Mouse (Mus musculus): ENCODE data around the gene Tnnc1.

Gene Tnnc1

DNA sequence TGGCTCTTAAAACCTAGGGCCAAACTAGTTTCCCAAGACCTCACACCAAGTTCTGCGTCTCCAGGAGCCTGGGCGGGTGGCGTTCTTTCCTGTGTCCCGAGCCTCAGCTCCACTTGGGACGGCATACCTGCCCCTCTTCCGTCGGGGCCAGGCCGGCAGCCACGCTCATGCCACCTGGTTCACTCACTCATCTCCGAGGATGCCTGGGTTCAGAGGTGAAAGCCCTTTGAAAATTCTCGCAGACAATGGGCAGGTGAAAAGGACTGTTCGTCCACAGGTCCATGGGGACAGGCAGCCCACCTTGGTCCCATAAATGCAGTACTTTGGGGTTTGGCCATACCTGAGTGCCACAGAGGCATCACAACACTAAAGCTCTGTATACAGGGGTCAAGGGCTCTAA, 23.9 kb upstream of the Tnnc1 start:
- no peak for DNase-seq

DNA sequence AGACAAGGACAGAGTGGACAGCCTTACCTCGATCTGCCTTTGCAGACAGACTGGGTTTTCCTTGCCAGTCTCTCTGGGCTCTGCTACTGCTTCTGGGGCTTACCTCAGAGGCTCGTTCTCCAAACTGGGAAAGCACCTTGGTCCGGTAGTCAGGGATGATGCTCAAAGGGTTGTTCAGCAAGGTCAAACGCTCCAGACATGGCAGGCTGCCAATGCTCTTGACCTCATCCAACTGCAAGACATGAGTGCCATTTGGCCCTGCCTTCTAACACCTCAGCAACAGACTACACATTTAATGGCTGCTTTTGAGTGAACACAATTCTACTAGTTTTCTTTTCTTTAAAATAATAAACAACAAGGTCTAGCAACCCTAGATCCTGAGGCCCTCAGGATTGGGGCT, 21.5 kb upstream of the Tnnc1 start:
- no peak for DNase-seq

DNA sequence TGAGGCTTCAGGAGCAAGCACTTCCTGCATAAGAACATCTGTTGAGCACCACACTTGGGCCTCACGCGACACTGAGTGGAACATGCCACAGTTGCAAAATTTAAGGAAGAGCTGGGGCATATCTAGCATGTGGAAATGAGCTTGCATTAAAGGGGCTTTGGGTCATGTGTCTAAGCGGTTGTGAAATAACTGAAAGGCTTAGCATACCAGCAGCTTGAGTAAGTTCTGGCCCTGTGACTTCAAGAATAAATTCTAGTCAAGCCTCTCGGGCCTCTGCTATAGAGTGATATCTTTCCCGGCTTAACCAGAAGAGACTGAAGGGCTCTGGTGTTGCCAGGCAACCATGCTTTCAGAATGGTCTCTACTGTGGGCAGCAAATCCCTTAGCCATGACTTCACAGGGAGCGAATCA, 19.3 kb upstream of the Tnnc1 start:
- no peak for DNase-seq

DNA sequence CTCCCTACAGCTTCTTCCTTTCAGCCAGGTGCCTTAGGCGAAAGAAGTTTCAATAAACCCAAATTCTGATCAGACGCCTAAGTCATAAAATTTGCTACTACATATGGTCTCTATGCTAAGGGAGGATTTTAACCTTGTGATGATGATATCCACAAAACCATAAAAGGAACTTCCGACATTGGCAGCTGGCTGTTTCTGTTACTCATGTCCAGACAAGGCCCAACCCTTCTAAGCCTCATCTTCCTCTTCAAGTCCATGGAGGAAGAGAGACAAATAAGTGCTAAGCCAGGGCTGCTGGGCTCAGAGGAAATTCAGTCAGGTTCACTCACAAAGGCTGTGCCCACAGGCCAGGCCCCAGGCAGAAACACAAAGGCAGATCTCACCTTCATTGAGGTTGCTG, 18.8 kb upstream of the Tnnc1 start:
- DNase-seq = no peak

DNA sequence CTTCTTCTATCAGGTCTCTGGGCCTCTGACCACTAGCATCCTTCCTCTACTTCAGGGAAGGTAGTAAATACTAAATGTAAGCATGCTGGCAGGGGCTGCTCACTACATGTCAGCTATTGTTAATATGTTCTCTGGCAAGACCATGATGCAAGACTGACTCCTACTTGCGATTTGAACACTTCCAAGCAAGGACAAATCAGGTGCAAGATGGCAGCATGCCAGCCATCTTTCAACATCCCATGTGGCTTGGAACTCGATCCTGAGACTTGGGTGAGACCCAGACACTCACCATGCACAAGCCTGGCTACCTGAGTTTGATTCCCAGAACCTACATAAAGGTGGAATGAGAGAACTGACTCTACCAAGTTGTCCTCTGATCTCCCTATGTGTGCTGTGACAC, 16.2 kb upstream of the Tnnc1 start:
- DNase-seq = no peak

DNA sequence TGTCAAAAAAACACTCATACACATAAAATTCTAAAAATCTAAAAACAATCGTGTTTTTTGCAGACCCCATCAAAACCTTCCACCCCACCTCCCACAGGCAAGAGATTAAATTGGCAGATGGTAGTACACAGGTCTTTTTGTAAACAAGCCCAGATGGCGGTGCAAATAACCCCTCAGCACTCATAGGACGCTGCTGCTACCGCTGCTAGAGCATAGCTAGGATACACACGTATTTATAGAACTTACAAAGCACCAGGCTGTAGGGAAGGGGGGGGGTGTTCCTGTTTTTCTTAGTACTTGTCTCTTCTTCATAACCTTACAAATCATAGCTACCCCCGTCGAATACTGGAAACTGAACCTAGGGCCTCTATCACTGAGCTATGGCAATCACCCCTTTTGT, 14.3 kb upstream of the Tnnc1 start:
- DNase-seq = no peak

DNA sequence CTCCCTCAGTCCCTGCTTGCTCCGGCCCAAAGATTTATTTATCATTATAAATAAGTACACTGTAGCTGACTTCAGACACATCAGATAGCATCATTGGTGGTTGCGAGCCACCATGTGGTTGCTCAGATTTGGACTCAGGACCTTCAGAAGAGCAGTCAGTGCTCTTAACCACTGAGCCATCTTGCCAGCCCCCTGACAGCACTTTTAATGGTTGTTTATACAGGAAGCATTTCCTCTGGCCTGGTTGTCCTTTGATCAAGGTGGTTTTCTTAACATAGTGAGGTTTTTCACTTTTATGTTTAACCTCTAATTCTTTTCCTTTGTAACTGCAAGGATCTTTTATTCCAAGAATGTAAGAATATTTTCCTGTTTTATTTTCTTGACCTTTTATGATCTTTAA, 13.7 kb upstream of the Tnnc1 start:
- no peak for DNase-seq

DNA sequence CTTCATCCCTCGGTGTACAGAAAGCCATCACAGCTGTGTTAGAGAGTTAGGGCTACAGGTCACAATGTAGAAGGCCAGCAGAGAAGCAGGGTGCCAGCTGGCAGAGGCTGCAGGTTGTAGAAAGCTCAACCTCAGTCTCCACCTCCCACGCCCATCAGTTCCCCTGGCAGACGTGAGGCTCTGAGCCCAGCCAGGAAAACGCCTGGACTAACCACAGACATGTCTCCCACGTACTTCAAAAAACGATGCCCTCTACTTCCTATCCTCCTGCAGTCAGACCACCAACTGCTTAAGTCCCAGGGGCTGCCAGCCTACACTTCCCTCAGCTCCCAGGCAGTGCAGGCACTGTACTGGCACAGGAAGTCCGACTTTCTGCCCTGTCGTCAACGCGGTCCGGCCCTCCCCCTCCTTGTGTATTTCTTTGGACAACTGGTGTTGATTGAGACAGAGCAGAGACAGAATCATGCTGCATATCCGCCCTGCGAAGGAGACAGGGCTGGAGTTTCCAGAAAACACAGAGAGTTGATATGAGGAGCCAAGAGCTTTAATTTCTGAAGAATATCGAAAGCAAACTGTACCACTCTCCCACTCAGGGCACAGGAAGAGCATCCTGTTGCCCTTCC, 13.1 kb upstream of the Tnnc1 start:
- no peak for DNase-seq

DNA sequence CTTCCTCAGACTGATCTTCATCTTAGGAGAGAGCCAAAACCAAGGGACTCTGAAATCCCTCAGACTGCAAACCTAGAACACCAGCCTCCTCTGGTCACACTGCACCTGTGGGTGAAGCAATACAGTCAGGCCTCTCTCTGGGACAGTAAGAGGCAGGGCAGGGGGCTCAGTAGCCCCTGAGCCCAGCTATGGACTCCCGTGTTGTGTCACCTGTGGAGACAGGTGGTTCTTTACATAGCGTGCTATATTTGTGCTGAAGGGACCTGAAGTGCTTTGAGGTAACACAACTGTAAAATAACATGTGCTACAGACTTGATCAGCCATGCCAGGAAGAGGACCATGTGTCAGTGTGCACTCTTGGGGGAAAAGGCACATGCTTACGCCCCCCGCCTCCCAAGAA, 12.6 kb upstream of the Tnnc1 start:
- no peak for DNase-seq

DNA sequence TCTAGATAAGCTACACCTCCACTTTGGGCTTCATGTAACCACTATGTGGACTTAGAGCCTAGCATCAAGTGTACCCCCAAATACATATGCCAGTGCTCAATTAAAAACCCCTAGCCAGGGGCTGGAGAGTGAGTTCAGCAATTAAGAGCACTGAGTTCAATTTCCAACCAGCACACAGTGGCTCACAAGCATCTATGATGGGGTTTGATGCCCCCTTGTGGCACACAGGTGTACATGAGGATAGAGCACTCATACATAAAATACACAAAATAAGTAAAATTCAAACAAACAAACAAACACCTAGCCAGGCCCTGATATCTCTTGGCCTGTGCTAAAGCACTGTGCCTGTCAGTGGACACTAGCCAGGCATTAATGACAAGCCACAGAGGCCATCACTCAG, 12.1 kb upstream of the Tnnc1 start:
- DNase-seq = no peak

DNA sequence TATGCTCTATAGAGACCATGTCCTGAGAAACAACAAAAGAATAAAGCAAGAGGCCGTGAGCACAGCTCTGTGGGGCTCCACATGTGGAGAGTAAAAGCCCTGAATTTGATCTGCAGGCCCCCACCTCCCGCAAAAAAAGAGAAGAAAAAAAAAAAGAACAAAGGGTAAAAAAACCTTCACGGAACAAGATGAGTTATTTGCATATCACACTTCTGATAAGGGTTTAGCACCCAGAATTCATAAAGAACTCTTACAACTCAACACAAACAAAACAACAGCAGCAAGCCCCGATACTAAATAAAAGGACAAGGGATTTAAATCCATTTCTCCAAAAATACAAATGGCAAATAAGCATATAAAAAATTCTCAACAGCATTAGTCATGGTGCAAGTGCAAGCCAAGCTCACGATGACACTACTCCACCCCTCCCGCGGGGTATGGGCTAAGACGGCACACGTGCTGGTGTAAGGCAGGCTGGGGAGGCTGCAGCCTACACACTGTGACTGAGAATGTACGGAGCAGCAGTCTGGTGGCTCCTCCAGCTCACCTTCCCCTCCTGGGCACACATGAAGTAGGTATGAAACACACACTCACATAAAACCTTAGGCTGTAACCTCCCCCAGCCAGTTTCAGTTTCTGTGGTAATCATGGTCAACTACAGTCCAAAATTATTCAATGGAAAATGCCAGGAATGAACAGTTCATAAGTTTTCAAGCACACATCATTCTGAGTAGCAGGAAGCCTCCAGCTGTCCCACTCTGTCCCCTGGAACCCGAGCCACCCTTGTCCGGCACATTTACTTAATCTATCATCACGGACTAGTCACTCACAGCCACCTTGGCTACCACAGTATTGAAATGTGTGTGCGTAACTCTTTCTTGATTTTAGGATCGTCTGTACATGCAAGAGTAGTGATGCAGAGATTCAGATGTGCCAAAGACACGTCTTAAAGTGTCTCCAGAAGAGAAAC, 10.3 kb upstream of the Tnnc1 start:
- no peak for DNase-seq

DNA sequence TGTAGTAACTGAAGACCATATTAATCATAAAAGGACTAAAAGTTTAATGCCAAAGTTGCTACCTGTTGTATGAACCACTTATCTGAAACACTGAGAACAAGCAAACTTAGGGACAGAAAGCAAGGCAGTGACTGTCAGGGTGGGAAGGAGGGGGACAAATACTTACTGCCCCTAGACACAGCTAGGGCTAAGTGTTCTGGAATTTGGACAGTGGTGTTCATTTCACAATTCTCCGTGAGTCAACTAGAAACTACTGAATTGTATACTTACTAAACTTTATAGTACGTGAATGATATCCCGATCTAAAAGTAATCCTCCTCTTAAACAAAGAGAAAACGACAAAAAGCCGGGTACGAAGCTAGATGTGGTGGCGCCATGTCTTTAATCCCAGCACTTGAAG, 8.5 kb upstream of the Tnnc1 start:
- DNase-seq = no peak

DNA sequence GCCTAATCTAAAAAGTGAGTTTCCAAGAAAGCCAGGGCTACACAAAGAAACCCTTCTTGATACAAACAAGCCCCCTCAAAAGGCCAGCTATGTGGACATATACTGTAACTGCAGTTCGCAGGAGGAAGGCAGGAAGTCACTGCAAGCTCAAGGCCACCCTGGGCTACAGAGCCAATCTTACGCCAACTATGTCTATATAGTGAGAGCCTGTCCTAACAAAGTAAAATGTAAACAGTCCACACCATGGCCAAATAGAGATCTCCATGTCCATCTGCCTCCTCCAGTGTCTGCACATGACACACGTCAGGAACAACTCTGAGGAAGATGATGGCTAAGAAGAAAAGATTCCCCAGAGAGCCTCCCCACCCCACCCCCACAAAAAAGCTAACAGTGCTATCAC, 8.1 kb upstream of the Tnnc1 start:
- DNase-seq = no peak

DNA sequence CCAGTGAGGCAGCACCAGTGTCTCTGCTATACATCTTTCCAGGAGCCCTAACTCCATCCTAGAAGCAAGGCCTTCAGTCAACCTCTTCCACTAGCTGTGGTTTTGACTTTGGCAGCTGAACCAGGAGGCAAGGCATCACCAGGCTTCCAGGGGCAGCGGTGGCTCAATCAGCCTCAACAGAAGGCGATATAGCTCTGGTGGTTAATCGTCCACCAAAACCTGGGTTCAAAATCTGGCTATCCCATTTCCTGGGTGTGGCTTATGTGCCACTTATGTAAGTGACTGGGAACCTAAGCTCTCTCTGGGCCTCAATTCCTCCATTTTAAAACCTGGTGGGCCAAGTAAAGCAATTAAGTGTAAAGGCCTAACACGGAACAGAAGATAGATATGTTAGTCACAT, 3.3 kb upstream of the Tnnc1 start:
- DNase-seq = no peak

DNA sequence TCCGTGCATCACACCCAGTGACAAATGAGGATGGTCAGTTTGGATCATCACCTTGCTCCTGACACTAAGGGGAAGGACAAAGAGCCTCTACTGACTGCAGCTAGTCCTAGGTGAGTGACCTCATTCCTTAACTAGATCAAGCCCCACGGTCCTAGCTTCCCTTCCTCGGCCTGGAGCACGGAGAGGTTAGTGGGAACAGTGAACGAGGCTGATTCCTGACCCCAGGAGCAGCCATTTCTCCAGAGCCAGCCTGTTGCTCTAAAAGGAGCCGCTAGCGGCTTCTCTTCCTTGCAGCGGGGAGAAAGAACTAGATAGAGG, 2.9 kb upstream of the Tnnc1 start:
- DNase-seq = no peak

DNA sequence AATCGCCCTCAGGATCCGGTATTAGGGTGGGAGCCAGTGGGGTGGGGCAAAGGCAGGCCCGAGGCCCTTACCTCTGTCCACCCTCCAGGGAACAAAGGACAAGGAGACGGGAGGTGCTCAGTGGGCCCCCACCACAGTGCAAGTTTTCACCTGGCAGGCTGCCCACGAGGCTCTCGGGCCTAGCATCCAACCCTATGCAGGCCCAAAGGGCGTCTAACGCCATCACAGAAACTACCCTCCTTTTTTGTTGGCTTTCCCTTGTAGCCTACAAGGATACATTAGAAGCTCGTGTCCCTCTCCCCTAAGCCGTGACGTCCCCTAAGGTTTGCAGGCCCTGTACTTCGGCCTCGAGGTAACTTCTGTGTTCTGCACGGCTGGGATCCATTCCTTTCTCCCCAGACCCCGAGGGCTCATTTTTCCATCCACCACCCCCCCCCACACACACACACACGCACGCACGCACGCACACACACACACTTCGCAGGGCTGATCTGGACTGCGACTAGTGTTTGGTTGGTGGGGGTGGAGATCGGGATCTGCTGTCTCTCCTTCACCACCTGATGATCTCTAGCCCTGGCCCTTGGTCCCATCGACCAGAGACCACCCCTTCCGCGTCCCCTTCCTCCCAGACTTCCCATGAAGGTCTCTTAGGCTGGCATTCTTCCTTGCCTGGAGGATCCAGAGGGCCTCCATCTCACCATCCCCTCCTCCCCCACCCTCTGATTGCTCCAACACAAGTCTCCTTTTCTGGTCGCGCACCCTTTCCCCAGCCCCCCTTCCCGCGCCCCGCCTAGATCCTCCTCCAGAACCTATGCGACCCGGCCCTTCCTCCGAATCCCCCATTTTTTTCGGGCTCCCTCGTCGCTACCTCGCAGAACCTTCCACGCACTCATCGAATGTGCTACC, 2.3 kb upstream of the Tnnc1 start:
- peak; percentile 45 for DNase-seq

DNA sequence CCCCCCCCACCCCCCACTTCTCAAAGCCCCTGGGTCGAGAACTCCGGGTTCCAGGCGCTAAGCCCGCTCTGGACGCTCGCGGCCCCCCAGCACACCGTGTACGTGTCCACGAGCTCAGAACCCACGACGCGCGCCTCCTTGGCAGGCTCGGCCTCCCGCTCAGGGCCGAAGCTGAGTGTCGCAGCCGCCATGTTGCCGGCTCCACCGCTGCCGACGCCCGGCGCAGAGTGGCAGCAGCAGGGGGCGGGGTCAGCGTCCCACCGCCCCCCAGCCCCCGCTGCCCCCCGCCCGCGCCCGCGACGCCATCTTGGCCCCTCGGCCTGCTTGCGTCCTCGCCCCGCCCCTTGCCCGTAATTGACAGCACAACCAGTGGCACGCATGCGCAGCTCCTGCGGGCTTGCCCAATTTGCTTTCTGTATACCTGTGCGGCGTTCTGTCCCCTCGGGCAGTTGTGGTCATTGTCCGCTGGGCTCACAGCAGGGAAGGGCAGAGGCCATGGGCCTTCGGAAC, 1.6 kb upstream of the Tnnc1 start:
- peak; percentile 98 for DNase-seq

DNA sequence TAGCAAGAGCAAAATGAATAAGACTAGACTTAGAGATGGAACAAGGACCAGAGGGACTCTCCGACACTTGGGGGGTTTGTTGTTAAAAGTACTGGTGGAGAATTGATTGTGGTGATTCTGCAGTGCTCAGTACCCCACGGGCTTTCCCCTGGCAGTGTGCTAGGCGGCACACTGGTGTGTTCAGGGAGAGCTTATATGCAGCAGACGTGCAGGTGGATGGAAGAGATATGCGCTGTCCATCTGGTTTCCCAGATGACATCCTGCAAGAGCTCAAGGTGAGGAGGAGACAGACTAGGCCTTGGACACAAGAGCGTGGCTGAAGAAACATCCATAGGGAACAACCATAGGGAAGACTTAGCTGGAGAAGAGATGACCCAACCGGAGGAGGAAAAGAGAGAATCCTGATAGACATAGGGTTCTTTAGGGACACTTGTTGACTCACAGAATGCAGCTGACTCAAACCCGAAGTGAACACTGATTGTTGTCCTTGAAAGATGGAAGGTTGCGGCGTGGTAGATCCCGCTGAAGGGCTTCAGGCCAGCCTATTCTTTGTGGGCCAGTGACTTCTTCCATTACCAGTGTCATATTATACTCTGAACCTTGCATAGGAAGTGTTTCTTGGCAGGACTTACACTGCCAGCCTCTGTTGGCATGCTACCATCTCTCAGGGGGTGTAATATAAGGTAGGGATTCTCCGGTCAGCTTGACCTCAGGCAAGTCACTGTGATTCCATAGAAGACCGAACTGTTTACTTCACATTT, 862 bp upstream of the Tnnc1 start:
- peak; percentile 59 for DNase-seq

DNA sequence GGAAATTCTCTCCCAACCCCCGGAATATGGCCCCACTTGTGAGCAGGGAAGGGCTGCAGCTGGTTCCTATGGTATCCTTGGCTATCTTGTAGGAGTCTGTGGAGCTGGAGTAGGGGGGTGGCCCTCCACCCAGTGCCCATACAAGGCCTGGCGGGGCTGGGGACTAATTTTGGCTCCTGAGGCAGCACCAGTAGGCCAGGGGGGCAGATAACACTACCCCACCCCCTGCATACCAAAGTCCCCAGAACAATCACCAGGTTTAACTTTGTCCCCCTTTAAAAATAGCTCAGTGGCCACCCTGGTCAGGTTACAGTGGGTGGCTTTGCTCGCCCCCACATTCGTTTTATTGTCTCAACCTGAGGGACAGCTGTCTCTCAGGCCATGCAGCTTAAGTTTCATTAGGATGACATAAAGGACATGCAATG, 1.0 kb downstream of the Tnnc1 start:
- no peak for DNase-seq

DNA sequence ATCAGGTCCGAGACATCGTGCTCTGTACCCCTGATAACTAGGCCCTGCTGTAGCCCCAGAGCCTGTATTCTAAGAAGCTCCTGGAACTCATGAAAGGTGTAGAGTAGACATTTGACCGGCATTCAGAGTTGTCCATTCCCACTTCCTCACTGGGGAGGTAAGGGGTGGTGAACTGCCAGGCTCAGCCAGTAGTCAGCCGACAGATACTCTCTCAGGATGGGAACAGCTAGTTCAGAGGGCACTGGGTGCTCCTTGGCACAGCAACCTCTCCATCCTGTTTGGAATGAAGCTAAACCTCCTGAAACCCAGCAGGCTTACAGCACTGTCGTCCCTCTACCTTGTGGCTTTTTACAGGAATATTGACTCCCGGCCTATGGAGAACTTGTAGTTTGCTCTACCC, 3.7 kb downstream of the Tnnc1 start:
- DNase-seq = no peak

DNA sequence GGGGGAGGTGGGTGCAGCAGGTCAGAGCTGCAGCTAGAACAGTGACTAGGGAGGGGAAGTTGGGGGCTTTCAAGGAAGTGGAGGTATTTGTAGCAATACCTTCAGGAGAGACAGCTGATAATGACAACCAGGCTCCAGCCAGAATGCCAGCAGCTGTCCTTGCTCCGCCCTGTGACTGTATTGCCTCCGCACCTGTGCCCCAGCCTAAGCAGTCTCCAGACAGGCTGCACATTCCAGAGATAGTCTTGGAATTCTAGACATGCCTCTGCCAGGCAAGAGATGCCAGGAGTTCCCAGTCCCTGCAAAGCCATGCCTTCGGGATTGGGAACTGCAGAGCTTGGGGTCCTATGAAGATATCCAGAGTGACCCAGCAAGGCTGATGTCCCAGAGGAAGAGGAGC, 4.4 kb downstream of the Tnnc1 start:
- no peak for DNase-seq

DNA sequence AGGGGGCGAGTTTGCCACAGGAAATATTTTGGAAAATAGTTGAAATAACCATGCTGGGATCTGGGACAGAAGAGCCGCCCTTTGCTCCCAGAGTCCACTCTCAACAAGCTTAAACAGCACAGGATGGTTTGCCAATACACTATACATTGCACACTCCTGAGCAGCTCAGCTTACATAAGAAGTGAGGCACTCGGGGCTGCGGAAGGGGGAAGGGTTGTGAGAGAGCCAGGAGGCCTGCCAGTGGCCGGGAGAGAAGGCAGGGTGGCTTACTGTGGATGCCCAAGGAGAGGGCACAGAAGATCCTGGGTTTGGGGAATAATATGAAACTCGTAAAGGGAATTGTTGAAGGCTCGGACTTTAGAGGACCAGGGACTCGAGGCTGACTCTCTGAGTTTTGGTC, 5.8 kb downstream of the Tnnc1 start:
- DNase-seq = peak; percentile 25

DNA sequence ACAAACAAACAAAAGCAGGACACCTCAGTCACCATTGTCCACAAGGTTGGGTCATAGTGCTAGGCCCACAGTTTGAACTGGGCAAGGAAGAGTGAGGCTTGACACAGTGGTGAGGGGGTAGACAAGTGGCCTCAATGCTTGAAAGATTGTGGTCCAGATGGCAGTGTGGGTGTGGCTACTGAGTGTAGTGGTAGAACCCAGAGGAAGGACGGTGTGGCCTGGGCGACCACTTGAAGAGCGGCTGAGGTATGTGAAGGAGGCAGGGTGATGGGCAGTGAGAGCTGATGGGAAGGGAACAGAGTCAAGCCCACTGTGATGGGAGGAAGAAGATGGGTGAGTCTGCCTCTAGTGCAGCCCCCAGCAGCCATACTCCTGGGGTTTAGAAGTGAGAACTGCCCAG, 6.6 kb downstream of the Tnnc1 start:
- no peak for DNase-seq
